Mouse (Mus musculus): Measurements from ENCODE around the gene Usp17lc.
"Not testable (repeated sequence)": the region's sequence is repeated elsewhere in the genome, so short reads cannot be mapped to it uniquely, and the experiment has no call there.

Gene Usp17lc

DNA sequence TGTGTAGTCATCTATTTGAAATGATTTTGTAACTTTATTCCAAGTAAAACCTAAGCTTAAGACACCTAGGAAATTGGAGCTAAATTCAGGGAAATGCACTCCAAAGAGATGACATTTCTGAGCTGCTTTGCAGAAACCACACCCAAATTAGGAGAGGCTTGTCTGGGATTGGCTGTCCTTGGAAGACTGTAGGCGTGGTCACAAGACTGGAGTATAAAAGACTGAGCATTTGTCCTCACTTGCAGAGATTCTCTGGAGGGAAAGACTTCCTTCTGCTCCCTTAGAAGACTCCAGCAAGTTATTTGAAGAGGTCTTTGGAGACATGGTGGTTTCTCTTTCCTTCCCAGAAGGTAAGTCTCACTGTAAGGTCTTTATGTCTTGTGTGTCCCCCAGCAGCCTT, at the start of gene Usp17lc:
Usp17lc (plus strand) TSS at position 301 of the 400 bp plus-strand sequence.
- not testable (repeated sequence) for DNase-seq (ENCODE audit: low read depth, low spot score)

DNA sequence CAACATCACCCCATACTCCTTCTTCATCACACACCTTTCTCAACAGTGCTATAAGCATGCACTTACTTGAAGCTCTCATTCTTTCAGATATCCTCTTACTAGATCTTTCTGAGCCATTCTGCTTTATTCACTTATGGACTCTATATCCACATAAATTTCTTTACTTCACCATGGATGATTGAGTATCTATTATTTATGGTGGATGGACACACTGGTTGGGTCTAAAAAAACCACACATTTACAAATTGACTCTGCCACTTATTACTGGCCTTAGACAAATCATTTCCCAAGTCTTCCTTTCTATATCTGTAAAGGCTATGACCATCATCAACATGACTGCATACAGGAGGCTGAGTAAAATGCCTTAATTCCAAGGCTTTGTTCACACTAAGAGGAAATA, 28.8 kb upstream of the Usp17lc start, which contains the start of gene Olfr603:
Olfr603 (minus strand) TSS at position 101 of the 400 bp plus-strand sequence.
- no peak for DNase-seq (ENCODE audit: low read depth, low spot score)

DNA sequence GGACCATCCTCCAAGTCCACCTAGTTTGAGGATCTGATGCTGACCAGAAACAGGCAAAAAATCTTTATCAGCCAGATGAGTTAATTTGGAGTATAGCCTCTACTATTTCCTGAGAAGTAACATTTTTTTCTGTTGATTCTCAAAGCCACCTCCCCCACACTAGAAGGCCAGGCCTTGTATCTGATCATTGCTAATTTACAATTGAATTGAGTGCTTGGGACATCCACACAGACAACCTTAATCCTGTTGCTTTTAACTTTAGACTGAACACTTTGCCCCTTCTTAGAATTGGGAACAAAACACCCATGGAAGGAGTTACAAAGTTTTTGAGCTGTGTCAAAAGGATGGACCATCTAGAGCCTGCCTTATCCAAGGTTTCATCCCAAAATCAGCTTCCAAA, 17.1 kb upstream of the Usp17lc start:
- DNase-seq (ENCODE audit: low read depth, low spot score) = no peak

DNA sequence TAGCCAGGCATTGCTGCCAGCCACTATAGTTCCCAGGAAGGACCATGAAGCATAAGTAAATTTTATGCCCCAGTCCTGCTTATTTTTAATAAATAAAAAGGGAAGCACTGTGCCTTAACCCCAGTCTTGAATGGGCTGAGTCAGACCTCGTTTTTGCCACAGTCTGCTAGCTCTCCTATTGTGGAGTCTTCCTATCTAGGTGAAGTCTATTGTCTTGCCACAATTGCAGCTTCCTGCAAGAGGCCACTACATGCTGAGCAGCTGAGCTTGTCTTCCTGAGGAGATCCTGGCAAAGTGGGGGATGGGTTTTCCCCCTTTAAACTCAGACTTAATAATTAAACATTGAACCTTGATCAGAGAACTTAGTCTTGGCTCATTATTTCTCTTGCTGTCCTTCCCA, 15.9 kb upstream of the Usp17lc start:
- DNase-seq (ENCODE audit: low read depth, low spot score) = no peak

DNA sequence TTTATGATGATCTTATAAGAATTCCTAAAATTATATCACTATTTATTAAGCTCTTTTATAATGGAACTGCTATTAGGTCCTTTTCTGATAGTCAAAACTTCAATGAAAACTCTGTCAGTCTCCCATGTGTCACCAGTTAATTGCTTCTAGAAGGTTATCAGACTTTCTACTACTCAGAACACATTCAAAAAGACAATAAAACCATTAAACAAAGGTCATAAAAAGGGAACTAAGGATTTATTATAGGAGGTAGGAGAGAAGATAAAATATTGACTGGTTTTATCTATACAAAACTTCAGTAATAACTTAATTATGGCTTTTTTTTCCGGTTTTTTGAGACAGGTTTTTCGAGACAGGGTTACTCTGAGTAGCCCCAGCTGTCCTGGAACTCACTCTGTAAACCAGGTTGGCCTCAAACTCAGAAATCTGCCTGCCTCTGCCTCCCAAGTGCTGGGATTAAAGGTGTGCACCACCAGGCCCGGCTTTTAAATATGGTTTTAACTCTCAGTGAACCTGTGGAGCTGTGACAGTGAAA, 8.3 kb upstream of the Usp17lc start:
- not testable (repeated sequence) for DNase-seq (ENCODE audit: low read depth, low spot score)

DNA sequence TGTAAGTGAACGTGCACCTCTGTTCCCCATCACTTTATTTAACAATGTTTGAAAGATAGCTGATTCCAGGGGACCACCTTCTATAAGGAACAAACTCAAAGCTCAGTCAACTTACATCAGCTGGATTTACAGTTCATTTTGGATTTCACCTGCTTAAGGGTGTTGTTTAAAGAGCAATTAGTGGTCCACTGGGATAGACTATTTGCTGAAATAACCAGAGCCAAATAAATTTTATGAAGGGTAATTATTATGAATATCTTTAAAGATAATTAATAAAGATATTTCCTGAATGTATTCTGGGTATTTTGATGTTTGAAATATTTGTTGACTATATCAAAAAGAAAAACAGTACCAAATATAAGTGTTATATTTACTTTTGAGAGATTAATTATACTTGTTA, 30.5 kb downstream of the Usp17lc start, which contains the start of gene Olfr605:
Olfr605 (minus strand) TSS at position 101 of the 400 bp plus-strand sequence.
- DNase-seq (ENCODE audit: low read depth, low spot score) = no peak

DNA sequence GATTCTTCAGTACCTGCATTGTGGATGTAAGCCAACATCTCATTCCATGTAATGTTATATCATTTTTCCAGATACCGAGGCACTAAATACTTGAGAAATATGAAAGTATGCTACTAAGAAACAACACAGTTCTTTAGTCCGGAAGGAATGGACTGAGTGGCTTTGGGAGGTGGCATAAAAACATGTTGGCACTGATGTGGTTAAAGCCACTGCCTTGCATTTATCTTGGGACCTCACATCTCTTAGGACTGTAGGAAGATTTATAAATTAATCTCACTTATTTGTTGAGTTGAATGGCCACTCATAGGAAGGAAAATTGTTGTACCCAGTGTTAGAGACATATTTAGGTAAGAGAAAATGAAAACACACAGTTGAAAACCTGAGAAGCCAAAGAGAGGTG, 33.9 kb downstream of the Usp17lc start, which contains the start of gene Olfr606:
Olfr606 (plus strand) TSS at position 301 of the 400 bp plus-strand sequence.
- no peak for DNase-seq (ENCODE audit: low read depth, low spot score)

DNA sequence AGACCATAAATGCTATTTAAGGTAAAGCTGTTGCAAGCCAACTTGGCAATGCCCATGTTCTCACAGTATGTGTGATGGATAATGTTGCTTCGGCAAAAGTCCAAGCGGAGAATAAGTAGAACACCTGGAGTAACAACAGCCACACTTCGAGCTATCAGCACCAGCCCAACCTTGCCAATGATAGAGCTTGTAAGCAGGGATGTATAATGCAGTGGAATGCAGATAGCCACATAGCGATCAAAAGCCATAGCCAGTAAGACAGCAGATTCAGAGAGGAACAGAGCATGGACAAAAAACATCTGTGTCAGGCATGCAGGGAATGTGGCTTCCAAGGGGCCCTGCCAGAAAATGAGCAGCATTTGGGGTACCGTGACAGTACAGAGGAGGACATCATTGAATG, 45.7 kb downstream of the Usp17lc start:
- no peak for DNase-seq (ENCODE audit: low read depth, low spot score)
